Comparison of ENCODE assay signal across 13 mouse cellular contexts in genomic region chr7:142570565-142570964, GRCm38 (mm10). TPM values are rescaled to one million over a fixed set of nuclear protein-coding genes. Genes with fewer than 3 reads are reported as not detected.
DNase-seq lines count a peak whose midpoint lies in the region; ATAC-seq lines count a peak whose summit lies in the region.
"Had no signal": no experiment of that assay in that cellular context is flagged by ENCODE, and none has a peak within 500 bp of the region (broad histone marks: within the 10 kb centered on the region; RNA-seq: fewer than 3 reads in every experiment).

No protein-coding gene starts in this region.

- no peak overlapping the region for H3K4me3 ChIP-seq in kidney, embryonic 14.5 days (ENCODE audit: low read length)
- H3K4me3 ChIP-seq in embryonic facial prominence, embryonic 10.5 days, result no peak overlapping the region
- H3K4me3 ChIP-seq in embryonic facial prominence, embryonic 14.5 days (ENCODE audit: low read depth, low read length), result no peak overlapping the region
- no peak overlapping the region for H3K4me3 ChIP-seq in liver, embryonic 15.5 days (replicated peaks)
- H3K4me3 ChIP-seq: neural tube, embryonic 13.5 days had no signal

- no peak overlapping the region for H3K9ac ChIP-seq in kidney, embryonic 14.5 days (ENCODE audit: low read depth, low read length)
- H3K9ac ChIP-seq in embryonic facial prominence, embryonic 14.5 days (ENCODE audit: low read depth, low read length), result no peak overlapping the region
- no peak overlapping the region for H3K9ac ChIP-seq in liver, embryonic 15.5 days
- H3K9ac ChIP-seq: neural tube, embryonic 13.5 days had no signal

- no peaks in the 10 kb centered on the region for H3K36me3 ChIP-seq in kidney, embryonic 14.5 days (ENCODE audit: control insufficient read depth, insufficient read depth, low read length)
- no peaks in the 10 kb centered on the region for H3K36me3 ChIP-seq in embryonic facial prominence, embryonic 10.5 days (replicated peaks)
- no peaks in the 10 kb centered on the region for H3K36me3 ChIP-seq in embryonic facial prominence, embryonic 14.5 days (ENCODE audit: control insufficient read depth, insufficient read depth, low read length)
- no peaks in the 10 kb centered on the region for H3K36me3 ChIP-seq in liver, embryonic 15.5 days (replicated peaks)
- H3K36me3 ChIP-seq: G1E; neural tube, embryonic 13.5 days had no signal

- H3K27ac ChIP-seq in kidney, embryonic 14.5 days (ENCODE audit: low read depth, low read length), result peak overlapping the region; percentile 91
- peak overlapping the region; percentile 91 for H3K27ac ChIP-seq in embryonic facial prominence, embryonic 10.5 days (replicated peaks)
- H3K27ac ChIP-seq in embryonic facial prominence, embryonic 14.5 days (replicated peaks; ENCODE audit: low read depth, low read length), result peak overlapping the region; percentile 96
- peak overlapping the region; percentile 79 for H3K27ac ChIP-seq in liver, embryonic 15.5 days (replicated peaks)

- no peak for DNase-seq in kidney, adult 8-10 months
- peak; percentile 64 for DNase-seq in embryonic facial prominence, embryonic 10.5 days (ENCODE audit: low spot score)
- DNase-seq in embryonic facial prominence, embryonic 14.5 days (ENCODE audit: low spot score), result peak; percentile 77
- no peak for DNase-seq in right cerebral cortex, adult 18-20 months
- DNase-seq in thymus, postnatal 0 days (ENCODE audit: low spot score), result no peak
- DNase-seq: adrenal gland, postnatal 36 days; gastrocnemius, postnatal 14 days; kidney, postnatal 10 days; left cerebral cortex, postnatal 4 days had no signal

- peak; percentile 89 for ATAC-seq in kidney, embryonic 14.5 days (ENCODE audit: low FRiP score, low TSS enrichment)
- ATAC-seq in embryonic facial prominence, embryonic 14.5 days (ENCODE audit: low read depth), result no peak
- ATAC-seq in liver, embryonic 15.5 days (ENCODE audit: insufficient read depth), result peak; percentile 6; the same call in 1 of the 2 replicates

- no peaks in the 10 kb centered on the region for H3K27me3 ChIP-seq in kidney, embryonic 14.5 days (ENCODE audit: control insufficient read depth, insufficient read depth, low read length)
- no peaks in the 10 kb centered on the region for H3K27me3 ChIP-seq in embryonic facial prominence, embryonic 10.5 days (replicated peaks; ENCODE audit: low read depth, poor library complexity, severe bottlenecking)
- H3K27me3 ChIP-seq in embryonic facial prominence, embryonic 14.5 days (replicated peaks; ENCODE audit: control insufficient read depth, insufficient read depth, low read length), result no peaks in the 10 kb centered on the region
- H3K27me3 ChIP-seq in liver, embryonic 15.5 days, result no peaks in the 10 kb centered on the region
- H3K27me3 ChIP-seq: neural tube, embryonic 13.5 days had no signal

- peaks cover 75% of the 10 kb centered on the region for H3K4me1 ChIP-seq in kidney, embryonic 14.5 days (ENCODE audit: control insufficient read depth, insufficient read depth, low read length)
- peaks cover 86% of the 10 kb centered on the region for H3K4me1 ChIP-seq in embryonic facial prominence, embryonic 10.5 days
- H3K4me1 ChIP-seq in embryonic facial prominence, embryonic 14.5 days (ENCODE audit: control insufficient read depth, insufficient read depth, low read length), result peaks cover 59% of the 10 kb centered on the region
- H3K4me1 ChIP-seq in liver, embryonic 15.5 days (replicated peaks), result peaks cover 39% of the 10 kb centered on the region

- WGBS in kidney, embryonic 14.5 days, result 15% methylated on average over 9 of the region's 9 CpGs
- 68% methylated on average over 9 of the region's 9 CpGs for WGBS in embryonic facial prominence, embryonic 10.5 days
- WGBS in embryonic facial prominence, embryonic 14.5 days, result 45% methylated on average over 5 of the region's 9 CpGs
- WGBS in liver, embryonic 15.5 days (ENCODE audit: insufficient replicate concordance), result 60% methylated on average over 9 of the region's 9 CpGs

- no peaks in the 10 kb centered on the region for H3K9me3 ChIP-seq in kidney, embryonic 14.5 days (ENCODE audit: control insufficient read depth, low read length)
- no peaks in the 10 kb centered on the region for H3K9me3 ChIP-seq in embryonic facial prominence, embryonic 10.5 days
- no peaks in the 10 kb centered on the region for H3K9me3 ChIP-seq in embryonic facial prominence, embryonic 14.5 days (ENCODE audit: control insufficient read depth, low read length)
- H3K9me3 ChIP-seq in liver, embryonic 15.5 days (replicated peaks), result no peaks in the 10 kb centered on the region
- H3K9me3 ChIP-seq: G1E; neural tube, embryonic 13.5 days had no signal

- H3K4me2 ChIP-seq in kidney, embryonic 14.5 days (replicated peaks; ENCODE audit: low read depth, low read length), result no peak overlapping the region
- H3K4me2 ChIP-seq in embryonic facial prominence, embryonic 14.5 days (ENCODE audit: low read depth, low read length), result no peak overlapping the region
- no peak overlapping the region for H3K4me2 ChIP-seq in liver, embryonic 15.5 days
- H3K4me2 ChIP-seq: neural tube, embryonic 13.5 days had no signal

RNA-seq across cellular contexts. Expression of gene Mrpl23, which starts 38.1 kb away (rescaled TPM):
- 30.3 and 33.4 TPM in 2 replicates for polyA plus RNA-seq in kidney, embryonic 14.5 days (2014; fragmentation: Nextera tagmentation; extraction: Ambion mirVana)
- 18.1 and 22.4 TPM in 2 replicates for polyA plus RNA-seq in embryonic facial prominence, embryonic 10.5 days (2016; fragmentation: Nextera tagmentation; extraction: Ambion mirVana)
- 30.3 and 33.1 TPM in 2 replicates for polyA plus RNA-seq in embryonic facial prominence, embryonic 14.5 days (2014; fragmentation: Nextera tagmentation; extraction: Ambion mirVana)
- polyA plus RNA-seq in liver, embryonic 15.5 days (2015; fragmentation: Nextera tagmentation; extraction: Ambion mirVana), result 9.8 and 11.9 TPM in 2 replicates
- 20.1 and 20.7 TPM in 2 replicates for polyA plus RNA-seq in thymus, postnatal 0 days (2015; fragmentation: Nextera tagmentation; extraction: Ambion mirVana)

Comparison
In these comparisons a context has a peak if more than half of its experiments do, and no peak if none do; other contexts are left out.
1. DNase-seq: peak in embryonic facial prominence, embryonic 10.5 days (single experiment) and embryonic facial prominence, embryonic 14.5 days (single experiment); none in kidney, adult 8-10 months (0 of 2), right cerebral cortex, adult 18-20 months (single experiment) and thymus, postnatal 0 days (single experiment).
2. Peak in every context shown above with its lines, with median percentiles within 50 percentile points of each other: H3K27ac ChIP-seq.